Mouse (Mus musculus): ENCODE data around the gene Csgalnact2. TPM values are rescaled to one million over a fixed set of nuclear protein-coding genes. Genes with fewer than 3 reads are reported as not detected.

Csgalnact2 gene
- polyA plus RNA-seq, 1 experiment from 2014 or later = 9.3 TPM

DNA sequence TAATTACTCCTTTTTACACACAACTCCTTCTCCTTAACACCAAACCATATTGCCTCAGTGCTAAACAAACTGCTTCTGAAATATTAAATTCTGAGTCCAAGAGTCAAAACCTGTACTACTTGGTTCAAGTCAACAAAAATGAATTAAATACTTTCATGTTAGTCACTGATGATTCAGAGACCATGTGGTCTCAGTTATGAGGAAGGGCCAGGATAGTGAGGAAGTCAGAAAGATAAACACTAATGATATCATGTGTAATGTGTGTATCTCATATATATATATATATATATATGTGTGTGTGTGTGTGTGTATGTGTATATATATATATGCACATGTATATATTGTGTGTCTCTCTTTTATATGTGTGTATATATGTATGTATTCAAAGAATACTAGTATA, 12.4 kb downstream of the Csgalnact2 start:
- Histone ChIP-seq H3K9ac (ENCODE audit: low read length) (no peak overlapping the region), H3K4me3 (ENCODE audit: low read depth, low read length) (no peak overlapping the region), H3K4me2 (ENCODE audit: low read depth, low read length, severe bottlenecking) (no peak overlapping the region), H3K9me3 (ENCODE audit: control insufficient read depth, low read length) (no peaks in the 10 kb centered on the region), H3K4me1 (replicated peaks; ENCODE audit: control insufficient read depth, insufficient read depth, low read length) (no peaks in the 10 kb centered on the region), H3K27ac (ENCODE audit: low read depth, low read length) (no peak overlapping the region), H3K36me3 (ENCODE audit: control insufficient read depth, insufficient read depth, low read length) (no peaks in the 10 kb centered on the region), H3K27me3 (ENCODE audit: control insufficient read depth, insufficient read depth, low read length) (no peaks in the 10 kb centered on the region)
- ATAC-seq (replicated peaks; ENCODE audit: low FRiP score) (no peak), DNase-seq (ENCODE audit: low spot score) (no peak)

DNA sequence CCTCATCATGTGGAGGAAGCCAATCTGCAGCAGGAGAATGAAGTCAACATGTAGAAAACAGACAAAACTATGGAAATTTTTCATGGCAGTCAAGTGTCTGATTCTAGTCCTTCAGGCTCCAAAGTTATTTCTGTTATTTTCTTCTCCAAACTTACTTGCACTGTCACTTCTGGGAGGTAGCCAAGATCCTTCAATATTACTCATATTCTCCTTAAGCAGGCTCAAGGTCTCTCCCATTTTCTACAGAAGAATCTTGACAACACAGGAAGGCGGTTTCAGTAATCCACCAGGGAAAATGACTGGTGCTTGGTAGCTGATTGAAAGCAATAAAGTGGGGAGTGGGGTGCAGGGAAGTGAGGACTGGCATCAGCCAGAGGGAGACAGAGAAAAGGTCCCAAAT, 16.2 kb downstream of the Csgalnact2 start:
- ATAC-seq (replicated peaks; ENCODE audit: low FRiP score) = no peak
- Histone ChIP-seq H3K4me1 (replicated peaks; ENCODE audit: control insufficient read depth, insufficient read depth, low read length) (0 out of 2 replicates have a peak, but pooled peaks cover 3% of the 10 kb centered on the region), H3K36me3 (ENCODE audit: control insufficient read depth, insufficient read depth, low read length) (no peaks in the 10 kb centered on the region), H3K4me2 (ENCODE audit: low read depth, low read length, severe bottlenecking) (no peak overlapping the region), H3K27me3 (ENCODE audit: control insufficient read depth, insufficient read depth, low read length) (no peaks in the 10 kb centered on the region), H3K9ac (ENCODE audit: low read length) (no peak overlapping the region), H3K27ac (ENCODE audit: low read depth, low read length) (no peak overlapping the region), H3K4me3 (ENCODE audit: low read depth, low read length) (no peak overlapping the region), H3K9me3 (ENCODE audit: control insufficient read depth, low read length) (no peaks in the 10 kb centered on the region)
- DNase-seq (ENCODE audit: low spot score) = no peak
- 88% methylated on average over 1 of the region's 1 CpGs for WGBS

DNA sequence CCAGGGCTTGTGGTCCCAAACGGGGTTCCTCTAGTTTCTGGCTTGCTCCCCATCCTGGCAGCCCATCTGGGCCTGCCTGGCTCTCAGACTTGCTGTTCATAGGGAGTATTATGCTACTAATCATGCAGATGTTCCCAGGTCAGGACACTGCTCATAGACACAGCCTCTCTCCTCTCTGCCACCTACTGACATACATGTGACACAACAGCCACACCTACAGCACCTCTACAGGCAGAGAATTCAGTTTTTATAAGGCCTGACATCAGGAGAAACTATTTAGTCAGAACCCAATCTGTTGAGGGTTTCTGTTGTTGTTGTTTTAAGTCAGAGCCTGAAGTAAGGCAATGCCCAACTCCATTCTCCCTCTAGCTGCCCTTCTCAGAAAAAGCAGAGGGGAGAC, 27.1 kb downstream of the Csgalnact2 start:
- WGBS = 68% methylated on average over 1 of the region's 1 CpGs
- Histone ChIP-seq H3K9me3 (ENCODE audit: control insufficient read depth, low read length) (no peaks in the 10 kb centered on the region), H3K36me3 (ENCODE audit: control insufficient read depth, insufficient read depth, low read length) (no peaks in the 10 kb centered on the region), H3K27ac (ENCODE audit: low read depth, low read length) (no peak overlapping the region), H3K4me1 (replicated peaks; ENCODE audit: control insufficient read depth, insufficient read depth, low read length) (no peaks in the 10 kb centered on the region), H3K9ac (ENCODE audit: low read length) (no peak overlapping the region), H3K4me3 (ENCODE audit: low read depth, low read length) (no peak overlapping the region), H3K27me3 (ENCODE audit: control insufficient read depth, insufficient read depth, low read length) (no peaks in the 10 kb centered on the region), H3K4me2 (ENCODE audit: low read depth, low read length, severe bottlenecking) (no peak overlapping the region)
- ATAC-seq (replicated peaks; ENCODE audit: low FRiP score) (no peak), DNase-seq (ENCODE audit: low spot score) (no peak)

DNA sequence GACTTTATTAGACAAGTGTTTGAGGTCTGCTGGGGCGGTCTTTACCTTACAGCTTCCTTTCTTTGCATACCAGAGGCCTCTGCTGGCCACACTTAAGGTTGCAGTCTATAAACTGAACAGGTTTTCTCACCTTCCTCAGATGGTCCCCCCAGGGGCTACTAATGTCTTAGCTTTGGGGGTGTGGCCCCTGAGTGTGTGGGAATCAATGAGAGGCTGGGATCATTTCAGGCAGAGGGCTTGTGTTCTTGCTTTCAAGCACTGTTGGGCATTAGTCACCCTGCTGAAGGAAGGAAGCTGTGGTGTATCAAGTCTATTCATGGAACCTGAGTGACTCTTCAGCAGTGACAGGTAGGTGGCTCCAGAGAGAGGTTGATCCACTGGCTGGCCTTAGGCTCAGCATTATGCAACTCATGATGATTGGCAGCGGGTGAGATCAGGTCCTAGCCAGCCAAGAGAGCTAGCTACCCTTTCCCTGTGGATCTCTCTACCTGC, 39.6 kb downstream of the Csgalnact2 start:
- Histone ChIP-seq H3K27me3 (ENCODE audit: control insufficient read depth, insufficient read depth, low read length) (no peaks in the 10 kb centered on the region), H3K27ac (ENCODE audit: low read depth, low read length) (no peak overlapping the region), H3K4me3 (ENCODE audit: low read depth, low read length) (no peak overlapping the region), H3K4me1 (replicated peaks; ENCODE audit: control insufficient read depth, insufficient read depth, low read length) (no peaks in the 10 kb centered on the region), H3K4me2 (ENCODE audit: low read depth, low read length, severe bottlenecking) (no peak overlapping the region), H3K9ac (ENCODE audit: low read length) (no peak overlapping the region), H3K9me3 (ENCODE audit: control insufficient read depth, low read length) (no peaks in the 10 kb centered on the region), H3K36me3 (ENCODE audit: control insufficient read depth, insufficient read depth, low read length) (no peaks in the 10 kb centered on the region)
- ATAC-seq (replicated peaks; ENCODE audit: low FRiP score) (no peak), DNase-seq (ENCODE audit: low spot score) (no peak)
- 41% methylated on average over 2 of the region's 2 CpGs for WGBS

DNA sequence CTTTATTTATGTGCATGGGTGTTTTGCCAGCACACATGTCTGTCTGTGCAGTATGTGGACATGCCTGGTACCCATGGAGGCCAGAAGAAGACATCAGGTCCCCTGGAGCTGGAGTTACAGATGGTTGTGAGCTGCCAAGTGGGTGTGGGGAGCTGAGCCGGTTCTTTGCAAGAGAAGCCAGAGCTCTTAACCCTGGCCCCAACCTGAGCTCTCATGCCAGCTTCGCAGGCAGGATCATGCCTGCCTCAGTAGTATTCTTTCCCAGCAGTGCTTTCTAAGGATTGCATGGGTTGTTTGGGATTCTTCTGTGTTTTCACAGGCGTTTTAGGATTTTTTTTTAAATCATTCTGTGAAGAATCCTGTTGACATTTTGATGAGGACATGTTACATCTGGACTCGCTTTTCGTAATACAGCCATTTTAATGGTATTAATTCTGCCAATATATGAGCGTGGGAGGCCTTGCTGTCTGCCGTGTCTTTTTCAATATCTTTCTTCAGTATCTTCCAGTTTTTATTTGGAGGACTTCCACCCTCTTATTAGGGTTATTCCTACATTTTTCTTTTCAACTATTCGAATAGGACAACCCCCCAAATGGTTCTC, 41.1 kb downstream of the Csgalnact2 start:
- DNase-seq (ENCODE audit: low spot score) = no peak
- 82% methylated on average over 8 of the region's 8 CpGs for WGBS
- Histone ChIP-seq H3K4me2 (ENCODE audit: low read depth, low read length, severe bottlenecking) (no peak overlapping the region), H3K9ac (ENCODE audit: low read length) (no peak overlapping the region), H3K27me3 (ENCODE audit: control insufficient read depth, insufficient read depth, low read length) (no peaks in the 10 kb centered on the region), H3K4me1 (replicated peaks; ENCODE audit: control insufficient read depth, insufficient read depth, low read length) (no peaks in the 10 kb centered on the region), H3K27ac (ENCODE audit: low read depth, low read length) (no peak overlapping the region), H3K9me3 (ENCODE audit: control insufficient read depth, low read length) (no peaks in the 10 kb centered on the region), H3K4me3 (ENCODE audit: low read depth, low read length) (no peak overlapping the region), H3K36me3 (ENCODE audit: control insufficient read depth, insufficient read depth, low read length) (no peaks in the 10 kb centered on the region)
- ATAC-seq (replicated peaks; ENCODE audit: low FRiP score) = no peak

DNA sequence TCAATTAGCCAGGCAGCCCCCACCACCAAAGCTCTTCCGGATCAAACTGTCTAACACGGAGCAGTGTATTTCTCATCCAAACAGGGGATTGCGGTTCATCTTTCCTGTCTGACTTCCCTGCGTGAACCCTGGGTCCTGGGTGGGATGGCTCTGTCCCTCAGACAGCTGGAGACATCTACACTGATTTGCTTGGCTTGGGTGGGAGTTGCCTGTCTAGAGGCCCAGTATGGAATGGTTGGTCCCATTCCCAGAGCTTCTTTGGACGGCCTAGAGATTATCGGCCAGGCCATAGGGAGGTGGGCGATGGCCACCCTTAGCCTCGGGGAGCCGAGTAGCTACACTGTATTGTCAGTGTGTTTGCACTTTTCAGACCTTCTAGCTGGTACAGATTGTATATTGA, 48.1 kb downstream of the Csgalnact2 start:
- Histone ChIP-seq H3K9me3 (ENCODE audit: control insufficient read depth, low read length) (no peaks in the 10 kb centered on the region), H3K4me1 (replicated peaks; ENCODE audit: control insufficient read depth, insufficient read depth, low read length) (no peaks in the 10 kb centered on the region), H3K9ac (ENCODE audit: low read length) (no peak overlapping the region), H3K27ac (ENCODE audit: low read depth, low read length) (no peak overlapping the region), H3K36me3 (ENCODE audit: control insufficient read depth, insufficient read depth, low read length) (no peaks in the 10 kb centered on the region), H3K4me3 (ENCODE audit: low read depth, low read length) (no peak overlapping the region), H3K4me2 (ENCODE audit: low read depth, low read length, severe bottlenecking) (no peak overlapping the region), H3K27me3 (ENCODE audit: control insufficient read depth, insufficient read depth, low read length) (no peaks in the 10 kb centered on the region)
- DNase-seq (ENCODE audit: low spot score) (no peak), ATAC-seq (replicated peaks; ENCODE audit: low FRiP score) (no peak)
- WGBS = 86% methylated on average over 9 of the region's 9 CpGs

DNA sequence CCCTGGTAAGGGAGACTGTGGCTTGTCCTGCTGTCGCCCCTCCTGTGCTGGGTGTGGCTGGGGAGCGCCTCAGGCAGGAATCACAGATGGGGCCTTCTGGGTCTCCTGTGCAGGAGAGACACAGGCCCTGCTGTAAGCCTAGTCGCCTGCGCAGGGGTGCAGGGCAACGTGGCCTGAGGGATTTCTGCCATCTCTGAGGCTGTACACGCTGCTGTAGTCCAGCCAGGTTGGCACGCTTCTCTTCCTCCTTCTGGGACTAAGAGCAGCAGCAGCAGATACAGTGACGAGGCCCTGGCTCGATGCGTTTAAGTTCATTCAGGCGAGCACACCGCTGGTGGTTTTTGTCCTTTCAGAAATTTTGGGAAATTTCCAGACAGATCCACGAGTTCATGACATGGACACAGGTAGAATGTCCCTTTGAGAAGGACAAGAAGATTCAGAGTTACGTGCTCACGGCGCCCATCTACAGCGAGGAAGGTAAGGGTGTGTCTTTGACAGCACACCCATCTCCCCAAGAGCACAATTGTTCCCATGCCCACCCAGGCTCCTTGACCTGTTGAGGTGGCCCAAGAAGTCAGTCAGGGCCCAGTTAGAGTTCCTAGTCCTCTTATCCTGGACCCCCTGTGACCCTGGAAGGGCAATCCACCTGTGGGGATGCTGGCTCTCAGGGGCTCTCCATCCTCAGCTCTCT, 50.0 kb downstream of the Csgalnact2 start:
- DNase-seq (ENCODE audit: low spot score) = no peak
- no peaks in the 10 kb centered on the region for H3K27me3 ChIP-seq (ENCODE audit: control insufficient read depth, insufficient read depth, low read length)
- WGBS = 83% methylated on average over 17 of the region's 17 CpGs
- no peak for ATAC-seq (replicated peaks; ENCODE audit: low FRiP score)
- H3K4me2 ChIP-seq (ENCODE audit: low read depth, low read length, severe bottlenecking) = no peak overlapping the region
- no peaks in the 10 kb centered on the region for H3K4me1 ChIP-seq (replicated peaks; ENCODE audit: control insufficient read depth, insufficient read depth, low read length)
- no peaks in the 10 kb centered on the region for H3K9me3 ChIP-seq (ENCODE audit: control insufficient read depth, low read length)
- H3K9ac ChIP-seq (ENCODE audit: low read length) = no peak overlapping the region
- no peak overlapping the region for H3K4me3 ChIP-seq (ENCODE audit: low read depth, low read length)
- no peak overlapping the region for H3K27ac ChIP-seq (ENCODE audit: low read depth, low read length)
- no peaks in the 10 kb centered on the region for H3K36me3 ChIP-seq (ENCODE audit: control insufficient read depth, insufficient read depth, low read length)

DNA sequence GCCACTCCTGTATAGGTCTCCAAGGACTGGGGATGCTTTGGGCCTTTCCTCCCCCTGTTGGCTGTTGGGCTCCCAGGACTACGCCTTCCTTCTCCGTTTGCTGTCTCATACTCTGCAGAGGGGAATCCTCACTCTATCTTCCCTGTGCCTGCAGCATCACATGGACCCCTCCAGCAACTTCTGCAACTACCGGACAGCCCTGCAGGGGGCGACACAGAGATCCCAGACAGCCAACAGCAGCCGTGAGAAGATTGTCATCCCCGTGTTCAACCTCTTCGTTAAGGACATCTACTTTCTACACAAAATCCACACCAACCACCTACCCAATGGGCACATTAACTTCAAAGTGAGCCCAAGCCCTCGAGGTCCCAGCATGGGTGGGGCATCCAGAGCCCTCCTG, 51.0 kb downstream of the Csgalnact2 start:
- peak; percentile 58 for DNase-seq (ENCODE audit: low spot score)
- Histone ChIP-seq H3K27ac (ENCODE audit: low read depth, low read length) (no peak overlapping the region), H3K9me3 (ENCODE audit: control insufficient read depth, low read length) (no peaks in the 10 kb centered on the region), H3K4me3 (ENCODE audit: low read depth, low read length) (no peak overlapping the region), H3K9ac (ENCODE audit: low read length) (no peak overlapping the region), H3K4me2 (ENCODE audit: low read depth, low read length, severe bottlenecking) (no peak overlapping the region), H3K36me3 (ENCODE audit: control insufficient read depth, insufficient read depth, low read length) (no peaks in the 10 kb centered on the region), H3K27me3 (ENCODE audit: control insufficient read depth, insufficient read depth, low read length) (no peaks in the 10 kb centered on the region), H3K4me1 (replicated peaks; ENCODE audit: control insufficient read depth, insufficient read depth, low read length) (no peaks in the 10 kb centered on the region)
- no peak for ATAC-seq (replicated peaks; ENCODE audit: low FRiP score)
- 60% methylated on average over 8 of the region's 8 CpGs for WGBS

DNA sequence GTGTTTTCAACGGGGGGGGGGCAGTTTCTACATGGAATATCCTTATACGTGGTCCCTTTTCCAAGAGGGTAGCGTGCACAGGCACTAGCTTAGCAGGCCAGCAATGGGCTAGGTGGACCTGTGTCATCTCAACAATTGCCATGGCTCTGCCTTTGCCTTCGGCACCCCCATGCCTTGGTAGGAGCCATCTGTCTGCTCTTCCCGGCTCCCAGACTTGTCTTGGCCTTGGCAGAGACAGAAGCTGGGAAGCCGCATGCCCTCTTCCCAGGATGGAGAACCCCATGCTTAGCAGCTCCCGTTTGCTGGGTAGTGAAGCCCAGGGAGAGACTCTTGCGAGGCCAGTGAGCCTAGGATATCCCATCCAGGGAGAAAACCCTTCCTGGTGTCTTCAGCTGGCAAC, 54.3 kb downstream of the Csgalnact2 start:
- WGBS = 85% methylated on average over 8 of the region's 8 CpGs
- no peak overlapping the region for H3K9ac ChIP-seq (ENCODE audit: low read length)
- ATAC-seq (replicated peaks; ENCODE audit: low FRiP score) = no peak

More for the DNA sequence above, 54.3 kb downstream of the Csgalnact2 start:
- H3K36me3 ChIP-seq (ENCODE audit: control insufficient read depth, insufficient read depth, low read length) = no peaks in the 10 kb centered on the region
- H3K4me2 ChIP-seq (ENCODE audit: low read depth, low read length, severe bottlenecking) = no peak overlapping the region
- no peak for DNase-seq (ENCODE audit: low spot score)
- no peak overlapping the region for H3K4me3 ChIP-seq (ENCODE audit: low read depth, low read length)
- no peaks in the 10 kb centered on the region for H3K9me3 ChIP-seq (ENCODE audit: control insufficient read depth, low read length)
- H3K27me3 ChIP-seq (ENCODE audit: control insufficient read depth, insufficient read depth, low read length) = no peaks in the 10 kb centered on the region
- H3K4me1 ChIP-seq (replicated peaks; ENCODE audit: control insufficient read depth, insufficient read depth, low read length) = no peaks in the 10 kb centered on the region
- H3K27ac ChIP-seq (ENCODE audit: low read depth, low read length) = no peak overlapping the region

Data from forebrain, embryonic 11.5 days (tissue).